Mouse (Mus musculus): ENCODE measurements around the gene Gbp7.
"Not testable (repeated sequence)": the region's sequence is repeated elsewhere in the genome, so short reads cannot be mapped to it uniquely, and the experiment has no call there.

Gbp7 gene

GRCm38 (mm10) chr3:142561045-142561646 is 31.0 kb downstream of the Gbp7 start:
- DNase-seq (ENCODE audit: low spot score): no peak

DNA sequence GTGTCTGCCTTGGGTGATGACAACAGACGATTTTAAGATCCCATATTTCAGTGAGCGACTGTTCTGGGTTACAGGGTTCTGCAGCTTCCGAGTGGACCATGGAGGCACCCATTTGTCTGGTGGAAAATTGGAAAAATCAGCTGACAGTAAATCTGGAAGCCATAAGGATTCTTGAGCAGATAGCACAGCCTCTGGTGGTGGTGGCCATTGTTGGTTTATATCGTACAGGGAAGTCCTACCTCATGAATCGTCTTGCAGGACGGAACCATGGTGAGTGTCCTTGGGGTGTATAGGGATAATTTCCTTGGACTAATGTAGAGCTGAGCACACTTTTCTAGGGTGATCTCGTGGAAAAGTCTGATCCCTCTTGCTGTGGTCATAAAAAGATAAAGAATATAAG is 31.5 kb downstream of the Gbp7 start:
- DNase-seq (ENCODE audit: low spot score): no peak

DNA sequence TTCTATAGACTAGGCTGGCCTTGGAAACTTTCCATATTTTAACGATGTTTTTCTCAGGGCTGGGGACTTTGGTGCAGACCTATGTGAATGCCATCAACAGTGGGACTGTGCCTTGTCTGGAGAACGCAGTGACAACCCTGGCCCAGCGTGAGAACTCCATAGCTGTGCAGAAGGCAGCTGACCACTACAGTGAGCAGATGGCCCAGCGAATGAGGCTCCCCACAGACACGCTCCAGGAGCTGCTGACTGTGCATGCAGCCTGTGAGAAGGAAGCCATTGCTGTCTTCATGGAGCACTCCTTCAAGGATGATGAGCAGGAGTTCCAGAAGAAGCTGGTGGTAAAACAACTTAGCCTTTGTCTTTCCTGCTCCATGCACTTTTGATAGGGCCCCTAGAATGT is 37.3 kb downstream of the Gbp7 start:
- DNase-seq (ENCODE audit: low spot score): not testable (repeated sequence)

GRCm38 (mm10) chr3:142570738-142571137 is 40.6 kb downstream of the Gbp7 start:
- DNase-seq (ENCODE audit: low spot score): no peak

DNA sequence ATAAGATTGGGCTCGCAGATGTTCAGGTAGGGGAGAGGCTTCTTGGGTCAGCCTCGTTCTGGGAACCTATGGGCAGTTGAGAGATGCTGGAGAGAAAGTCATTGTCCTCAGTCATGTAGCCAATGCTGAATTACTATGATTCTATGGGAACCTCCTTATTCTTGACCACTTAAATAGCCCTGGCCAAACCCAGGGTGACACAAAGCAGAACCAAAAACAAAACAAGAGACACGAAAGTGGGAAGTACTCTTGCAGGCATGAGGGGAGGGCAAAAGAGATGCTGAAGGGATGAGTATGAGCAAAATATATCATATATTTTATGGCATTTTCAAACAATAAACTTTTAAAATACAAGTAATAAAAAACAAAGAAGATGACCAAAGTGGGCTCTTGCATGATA is 47.0 kb downstream of the Gbp7 start:
- DNase-seq (ENCODE audit: low spot score): no peak

GRCm38 (mm10) chr3:142578342-142578741 is 48.2 kb downstream of the Gbp7 start:
- DNase-seq (ENCODE audit: low spot score): no peak

DNA sequence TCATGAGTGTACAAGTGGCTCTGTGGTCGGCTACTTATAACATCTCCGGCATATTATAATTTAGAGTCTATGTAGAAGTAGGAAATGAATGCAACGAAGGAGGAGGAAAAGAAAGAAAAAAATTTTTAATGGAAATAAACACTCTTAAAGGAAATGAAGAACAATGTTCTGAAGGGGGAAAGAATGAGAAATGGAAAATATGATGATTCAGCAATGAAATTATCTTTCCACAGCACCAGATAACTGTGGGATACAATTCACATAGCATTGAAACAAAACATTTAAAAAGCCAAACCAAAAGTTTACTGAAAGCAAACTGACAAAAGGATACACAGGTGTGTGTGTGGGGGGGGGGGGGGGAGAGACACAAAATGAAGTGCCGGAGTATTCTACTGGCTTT is 52.9 kb downstream of the Gbp7 start:
- no peak for DNase-seq (ENCODE audit: low spot score)

GRCm38 (mm10) chr3:142587386-142587785 is 57.2 kb downstream of the Gbp7 start:
- no peak for DNase-seq (ENCODE audit: low spot score)

DNA sequence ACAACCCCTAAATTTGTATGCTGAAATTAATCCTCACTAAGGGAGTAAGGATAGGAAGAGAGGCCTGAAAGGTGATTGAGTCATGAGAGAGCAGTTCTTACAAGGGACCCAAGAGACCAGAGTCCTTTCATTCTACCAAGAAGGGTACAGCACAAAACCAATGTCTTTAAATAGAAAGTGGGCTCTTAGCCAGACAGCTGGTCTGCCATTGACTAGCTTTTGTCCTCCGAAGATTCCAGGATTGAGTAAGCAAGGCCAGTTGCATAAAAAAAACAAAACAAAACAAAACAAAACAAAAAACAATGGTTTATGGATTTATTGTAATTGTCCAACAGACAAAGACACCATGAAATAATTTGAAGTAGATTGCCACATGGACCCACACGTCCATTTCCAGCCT is 58.7 kb downstream of the Gbp7 start:
- DNase-seq (ENCODE audit: low spot score): no peak

DNA sequence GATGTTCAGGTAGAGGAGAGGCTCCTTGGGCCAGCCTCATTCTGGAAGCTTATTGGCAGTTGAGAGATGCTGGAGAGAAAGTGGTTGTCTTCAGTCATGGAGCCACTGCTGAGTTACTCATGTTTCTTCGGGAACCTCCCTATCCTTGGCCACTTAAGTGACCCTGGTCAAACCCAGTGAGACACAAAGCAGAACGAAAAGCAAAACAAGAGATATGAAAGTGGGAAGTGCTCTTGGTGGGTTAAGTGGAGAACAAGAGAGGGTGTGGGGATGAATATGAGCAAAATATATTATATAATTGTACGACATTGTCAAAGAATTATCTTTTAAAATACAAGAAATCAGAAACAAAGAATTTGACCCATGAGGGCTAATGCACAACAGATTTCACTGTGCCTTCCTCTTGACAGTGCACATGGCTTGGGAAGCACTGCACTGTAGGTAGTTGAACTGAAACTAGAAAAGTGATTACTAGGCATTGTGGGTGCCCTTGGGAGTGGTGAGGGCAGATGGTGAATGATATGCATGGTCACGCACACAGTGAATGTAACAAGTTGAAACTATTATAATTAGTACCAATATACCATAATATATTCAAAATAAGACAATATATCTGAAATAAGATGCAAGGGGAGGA is 60.4 kb downstream of the Gbp7 start:
- no peak for DNase-seq (ENCODE audit: low spot score)

- no peak for DNase-seq (ENCODE audit: low spot score)
Observed at GRCm38 (mm10) chr3:142594547-142594946, 64.4 kb downstream of the Gbp7 start, which contains the start of gene Gbp2b. Gene Gbp2b (plus strand): TSS chr3:142594847.

GRCm38 (mm10) chr3:142597923-142598322 is 67.8 kb downstream of the Gbp7 start:
- DNase-seq (ENCODE audit: low spot score): no peak
